Mouse (Mus musculus): ENCODE data around the gene Zswim4.

Gene Zswim4

GRCm38 (mm10) chr8:84236998-84237473, at the start of gene Zswim4:
Zswim4 (minus strand) TSS chr8:84237055.
- DNase-seq, result peak; percentile 97 to 99

DNA sequence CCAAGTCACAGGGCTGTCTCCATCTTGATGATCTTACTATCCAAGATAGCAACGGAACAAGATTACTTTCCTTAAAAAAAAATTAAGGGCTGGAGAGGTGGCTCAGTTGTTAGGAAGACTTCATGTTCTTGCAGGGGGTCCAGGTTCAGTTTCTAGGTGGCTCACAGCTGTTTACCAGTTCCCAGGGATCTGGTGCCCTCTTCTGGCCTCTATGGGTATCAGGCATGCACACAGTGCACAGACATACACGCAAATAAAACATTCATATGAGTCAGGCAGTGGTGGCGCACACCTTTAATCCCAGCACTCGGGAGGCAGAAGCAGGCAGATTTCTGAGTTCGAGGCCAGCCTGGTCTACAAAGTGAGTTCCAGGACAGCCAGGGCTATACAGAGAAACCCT, 48.8 kb upstream of the Zswim4 start:
- DNase-seq, result peak; percentile 49 to 74

GRCm38 (mm10) chr8:84284608-84285063, 47.8 kb upstream of the Zswim4 start:
- DNase-seq, result peak; percentile 9 to 13

DNA sequence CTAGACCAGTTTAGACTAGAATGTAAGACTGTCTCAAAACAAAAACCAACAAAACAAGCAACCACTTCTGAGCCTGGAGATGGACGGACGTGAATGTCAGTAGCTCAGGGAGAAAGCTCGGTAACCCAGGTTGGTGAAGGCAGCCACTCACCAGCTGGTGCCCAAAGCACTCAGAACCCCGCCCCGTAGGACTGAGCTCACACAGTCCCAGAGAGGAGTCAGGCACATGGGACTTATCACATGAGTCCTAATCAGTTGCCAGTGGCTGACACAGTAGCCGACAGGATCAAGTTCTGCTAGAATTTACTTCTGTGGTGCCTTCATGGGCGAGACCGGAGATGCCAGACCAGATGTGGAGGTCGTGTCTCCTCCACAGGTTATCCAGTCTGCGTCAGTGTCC, 43.9 kb upstream of the Zswim4 start:
- no peak for DNase-seq

- DNase-seq, result no peak
Measured at GRCm38 (mm10) chr8:84276447-84276846, 39.6 kb upstream of the Zswim4 start.

GRCm38 (mm10) chr8:84273968-84274367, 37.1 kb upstream of the Zswim4 start:
- no peak for DNase-seq

GRCm38 (mm10) chr8:84272302-84272701, 35.4 kb upstream of the Zswim4 start:
- DNase-seq, result no peak

GRCm38 (mm10) chr8:84269950-84270773, 33.3 kb upstream of the Zswim4 start, which contains the start of gene Ccdc130:
Ccdc130 (minus strand) TSS chr8:84270380.
- DNase-seq, result peak; percentile 100

DNA sequence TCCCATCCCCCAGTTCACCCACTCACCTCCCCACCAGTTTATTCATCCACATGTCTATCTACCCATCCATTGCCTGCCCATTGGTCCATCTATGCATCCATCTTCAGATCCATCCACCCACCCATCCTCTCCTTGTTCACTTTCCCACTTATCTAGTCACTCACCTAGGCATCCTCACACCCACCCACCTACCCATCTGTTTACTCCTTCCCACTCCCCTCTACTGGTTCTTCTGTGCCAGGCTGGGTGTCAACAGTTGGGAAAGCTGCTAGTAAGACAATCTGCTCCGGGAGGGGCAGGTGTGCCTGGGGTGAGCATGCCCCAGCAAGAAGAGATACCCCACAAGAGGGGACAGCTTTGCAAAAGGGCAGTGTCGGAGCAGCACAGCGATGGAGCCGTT, 24.2 kb upstream of the Zswim4 start:
- no peak for DNase-seq

DNA sequence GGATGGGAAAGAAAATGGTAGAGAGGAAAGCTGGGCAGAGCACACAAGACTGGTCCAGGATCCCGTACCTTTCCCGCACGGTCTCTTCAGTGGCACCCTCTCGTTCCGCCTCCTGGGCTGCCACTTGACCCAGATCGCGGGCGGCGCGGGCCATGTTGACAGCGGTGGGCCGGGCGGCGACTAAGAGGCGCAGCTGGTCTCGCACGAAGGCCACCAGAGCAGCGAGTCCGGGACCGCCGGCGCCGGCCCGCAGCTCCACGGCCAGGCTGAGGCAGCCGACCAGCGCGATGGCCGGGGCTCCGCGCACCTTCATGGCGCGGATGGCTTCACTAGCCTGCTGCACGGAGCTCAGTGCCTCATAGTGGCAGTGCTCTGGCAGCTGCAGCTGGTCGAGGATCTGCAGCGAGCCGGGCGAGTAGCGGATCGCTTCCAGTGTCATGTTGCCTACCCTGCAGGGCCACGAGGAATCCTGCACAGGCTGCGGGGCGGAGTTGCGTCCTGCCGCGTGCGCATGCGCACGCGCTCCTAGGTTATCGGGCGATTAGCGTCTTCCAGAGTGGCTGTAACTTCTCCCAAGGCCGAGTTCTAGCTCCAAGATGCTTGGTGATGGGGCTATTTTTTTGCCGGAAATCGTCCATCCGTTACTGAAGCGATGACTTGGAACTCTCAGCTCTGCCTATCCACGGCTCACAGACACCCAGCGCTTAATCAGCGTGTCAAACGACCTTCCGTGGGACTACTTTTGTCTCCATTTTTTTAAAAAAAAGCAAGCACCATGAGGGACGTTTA, 20.2 kb upstream of the Zswim4 start, which contains the start of gene Mri1:
TSS of gene Mri1 (minus strand) at position 505 of the 789 bp plus-strand sequence.
- DNase-seq, result peak; percentile 86 to 88

DNA sequence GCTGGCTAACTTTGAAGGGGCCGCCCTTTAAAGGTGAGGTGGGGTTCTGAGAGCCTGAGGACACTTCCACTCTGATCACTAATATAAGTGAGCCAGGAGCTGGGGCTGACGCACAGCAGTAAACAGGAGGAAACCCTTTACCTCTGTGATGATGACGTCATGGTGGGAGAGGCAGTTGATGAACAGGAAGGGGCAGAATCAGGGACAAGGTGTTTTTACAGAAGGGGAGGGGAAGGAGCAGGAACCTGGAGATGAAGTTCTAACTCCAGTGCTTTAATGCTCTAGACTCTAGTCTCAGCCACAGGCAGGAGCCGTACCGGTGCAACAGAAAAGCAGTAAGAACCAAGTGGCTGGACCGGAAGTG, 19.6 kb upstream of the Zswim4 start:
- peak in 1 of 2 experiments; percentile 39 for DNase-seq

GRCm38 (mm10) chr8:84255858-84256257, 19.0 kb upstream of the Zswim4 start:
- no peak for DNase-seq

- peak; percentile 93 for DNase-seq
Measured at GRCm38 (mm10) chr8:84249257-84250170, 12.7 kb upstream of the Zswim4 start, which contains the start of gene D8Ertd738e. D8Ertd738e (minus strand) TSS chr8:84249719.

DNA sequence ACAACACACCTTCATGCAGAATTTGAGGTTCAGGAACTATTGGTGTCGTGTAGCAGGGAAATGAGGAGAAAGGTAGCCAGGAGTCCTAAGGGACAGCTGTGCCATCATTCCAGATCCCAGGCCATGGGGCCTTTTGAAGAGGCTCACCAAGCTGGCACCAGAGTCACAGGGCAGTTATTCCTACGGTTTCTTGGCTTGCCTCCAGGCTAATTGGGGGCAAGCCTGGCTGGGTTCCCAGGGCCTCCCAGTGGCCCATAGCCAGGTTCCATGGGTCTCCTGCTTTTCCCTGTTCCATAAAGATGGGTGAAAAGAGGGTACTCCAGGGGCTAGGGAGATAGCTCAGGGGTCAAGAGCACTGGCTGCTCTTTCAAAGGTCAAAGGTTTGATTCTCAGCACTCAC, 5.0 kb upstream of the Zswim4 start:
- peak; percentile 71 to 75 for DNase-seq

DNA sequence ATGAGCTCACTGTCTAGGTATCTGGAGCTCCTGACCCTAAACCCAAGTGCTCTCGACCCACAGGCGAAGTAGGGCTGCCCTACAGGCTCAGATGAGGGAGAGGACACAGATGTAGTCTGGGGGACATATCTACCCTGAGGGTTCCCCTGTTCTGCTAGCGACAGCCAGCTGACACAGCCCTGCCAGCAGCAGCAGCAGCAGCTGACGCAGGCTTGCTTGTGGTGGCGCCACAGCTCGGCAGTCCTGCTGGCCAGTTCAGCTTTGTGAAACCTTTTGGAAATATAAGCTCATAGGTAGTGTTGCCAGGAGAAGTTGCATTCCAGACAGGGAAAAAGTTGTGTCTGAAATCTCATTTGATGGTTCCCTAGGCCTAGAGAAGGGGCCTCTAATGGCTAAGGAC, 4.3 kb upstream of the Zswim4 start:
- DNase-seq, result no peak

- peak; percentile 17 to 28 for DNase-seq
Measured at GRCm38 (mm10) chr8:84237542-84238229, 831 bp upstream of the Zswim4 start.

DNA sequence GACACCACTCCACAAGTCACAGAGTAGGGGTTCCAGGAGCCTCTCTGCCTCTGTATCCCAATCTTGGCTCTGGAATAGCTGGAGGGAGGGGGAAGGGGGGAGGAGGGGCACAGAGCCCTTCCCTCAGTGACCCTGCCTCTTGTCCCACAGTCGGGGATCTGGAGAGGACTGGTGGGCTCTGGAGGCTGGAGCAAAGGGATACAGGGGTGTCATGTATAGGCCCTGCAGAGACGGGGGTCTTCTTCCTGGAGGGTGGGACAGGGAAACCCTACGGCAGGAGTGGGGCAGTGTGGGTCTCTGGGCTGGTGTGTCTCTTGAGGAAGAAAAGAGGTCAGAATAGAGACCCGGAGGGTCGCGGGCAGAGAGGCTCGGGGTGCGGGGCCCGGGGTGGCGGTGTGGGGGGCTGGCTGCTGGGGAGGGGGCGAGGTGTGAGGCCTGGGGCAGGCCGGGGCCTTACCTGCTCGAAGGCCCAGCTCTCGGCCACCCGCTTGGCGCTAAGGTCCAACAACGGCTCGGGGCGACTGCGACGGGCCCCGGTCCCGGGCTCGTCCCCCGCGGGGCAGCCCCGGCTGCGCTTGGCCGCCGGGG, 351 bp downstream of the Zswim4 start:
- DNase-seq, result peak in 1 of 2 experiments; percentile 31

DNA sequence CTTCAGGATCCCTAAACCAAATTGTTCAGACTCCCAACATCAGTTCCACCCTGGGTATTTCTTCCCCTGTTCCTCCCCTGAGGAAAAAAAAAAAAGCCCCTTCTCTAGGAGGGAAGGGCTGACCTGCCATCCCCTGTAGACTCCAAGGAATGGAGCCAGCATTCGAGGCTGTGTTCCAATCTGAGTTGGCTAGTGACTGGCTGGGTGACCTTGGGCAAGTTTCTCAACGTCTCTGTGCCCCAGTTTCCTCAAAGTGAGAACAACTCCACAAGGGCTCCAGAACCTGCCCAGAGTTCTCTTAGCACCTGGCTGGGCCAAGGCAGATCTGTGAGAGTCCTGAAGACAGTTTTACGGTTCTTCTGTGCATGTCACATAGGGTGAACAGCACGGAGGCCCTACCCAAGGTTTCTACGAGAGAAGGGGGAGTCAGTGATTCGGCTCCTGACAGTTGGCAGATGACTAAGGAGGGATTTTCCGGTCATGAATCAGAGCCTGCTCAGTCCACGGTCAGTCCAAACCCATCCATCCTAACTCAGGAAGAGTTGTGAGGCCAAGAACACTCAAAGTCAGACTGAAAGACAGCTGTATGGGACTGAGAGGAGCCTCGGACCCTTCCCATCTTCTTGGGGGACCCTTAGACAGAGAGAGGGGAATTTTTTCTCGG, 977 bp downstream of the Zswim4 start:
- peak in 1 of 2 experiments; percentile 20 for DNase-seq

DNA sequence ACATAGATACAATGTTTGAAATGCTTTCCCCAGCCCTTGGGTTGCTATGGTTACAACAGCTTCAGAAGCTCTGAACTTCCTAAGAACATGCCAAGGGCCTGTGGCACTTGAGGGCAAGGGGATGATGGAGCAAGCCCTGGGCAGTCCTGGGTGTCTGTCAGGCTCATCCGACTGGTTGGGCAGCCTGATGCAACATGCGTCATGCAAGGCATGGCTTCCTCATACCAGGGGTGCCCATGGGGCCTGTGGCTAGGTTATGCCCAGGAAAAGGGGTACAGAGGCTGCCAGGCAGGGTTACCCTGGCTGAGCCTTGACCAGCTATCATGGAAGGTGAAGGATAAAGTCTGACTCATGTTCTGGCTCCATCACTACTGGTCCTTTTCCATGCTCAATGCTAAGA, 3.8 kb downstream of the Zswim4 start:
- no peak for DNase-seq

DNA sequence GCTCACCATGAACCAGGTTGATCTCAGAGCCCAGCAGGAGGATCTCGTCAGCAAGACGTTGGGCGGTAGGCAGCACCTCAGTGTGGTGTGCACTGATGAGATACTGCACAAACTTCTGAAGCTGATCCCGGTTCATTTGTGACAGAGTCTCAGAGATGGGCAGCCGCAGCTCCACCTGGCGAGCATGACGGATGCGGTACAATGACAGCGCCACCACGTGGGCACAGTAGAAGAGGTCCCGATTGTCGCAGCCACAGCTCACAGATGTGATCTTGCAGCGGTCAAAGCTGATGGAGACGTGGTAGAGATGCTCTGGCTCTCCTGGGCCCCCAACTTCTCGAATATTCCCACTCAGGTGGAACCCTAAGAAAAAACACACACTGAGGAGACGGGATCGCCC, 6.1 kb downstream of the Zswim4 start:
- DNase-seq, result peak in 1 of 2 experiments; percentile 47
